Mouse (Mus musculus) monocyte, adult 2 months (primary cell): ENCODE results near the gene Bud13.
"Not testable (repeated sequence)": the region's sequence is repeated elsewhere in the genome, so short reads cannot be mapped to it uniquely, and the experiment has no call there.

ENCODE experiments used
- DNase-seq, 2 experiments: peaks; one replicate each; pipeline ENCODE4 v3.0.0; 2022; ENCODE audit warnings: low spot score in 2 of 2, low read depth in 1 of 2

Bud13 gene

DNA sequence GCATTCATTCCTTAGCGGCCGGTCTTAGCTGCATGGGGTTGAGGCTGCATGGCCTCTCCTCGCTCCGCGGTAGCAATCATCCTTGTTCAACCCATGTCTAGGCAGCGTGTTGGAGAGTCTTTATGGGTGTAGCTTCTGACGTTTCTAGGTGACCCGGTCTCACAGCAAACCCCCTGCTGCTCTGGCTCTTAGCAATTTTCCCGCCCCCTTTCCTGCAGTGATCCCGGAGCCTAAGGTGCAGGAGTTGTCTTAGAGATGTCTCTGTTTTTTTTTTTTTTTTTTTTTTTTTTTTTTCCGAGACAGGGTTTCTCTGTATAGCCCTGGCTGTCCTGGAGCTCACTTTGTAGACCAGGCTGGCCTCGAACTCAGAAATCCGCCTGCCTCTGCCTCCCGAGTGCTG is 53.5 kb downstream of the Bud13 start:
- not testable (repeated sequence) for DNase-seq

GRCm38 (mm10) chr9:46337331-46337730 is 54.5 kb downstream of the Bud13 start:
- DNase-seq, result no peak

DNA sequence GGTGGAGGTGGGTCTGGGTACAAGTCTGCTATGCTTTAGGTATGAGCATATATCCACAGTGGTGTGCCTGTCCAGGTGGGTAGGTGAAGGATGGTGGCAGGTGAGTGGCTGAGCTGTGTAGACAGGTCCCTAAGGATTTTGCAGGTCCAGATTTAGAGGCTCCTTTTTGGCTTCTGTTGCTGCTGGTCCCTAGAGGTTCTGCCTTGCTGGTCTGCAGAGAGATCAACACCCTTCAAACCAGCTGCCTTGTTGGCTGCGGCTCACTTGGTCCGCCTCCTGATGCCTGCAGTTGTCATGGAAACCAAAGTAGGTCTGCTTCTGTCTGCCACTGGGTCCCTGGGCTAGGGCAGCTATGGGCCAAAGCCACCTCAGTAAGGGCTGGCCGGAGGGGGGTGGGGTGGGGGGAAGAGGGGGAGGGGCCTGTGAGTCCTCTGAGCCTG is 55.1 kb downstream of the Bud13 start:
- DNase-seq, result no peak

- no peak for DNase-seq
Observed at GRCm38 (mm10) chr9:46338384-46338783, 55.6 kb downstream of the Bud13 start.

DNA sequence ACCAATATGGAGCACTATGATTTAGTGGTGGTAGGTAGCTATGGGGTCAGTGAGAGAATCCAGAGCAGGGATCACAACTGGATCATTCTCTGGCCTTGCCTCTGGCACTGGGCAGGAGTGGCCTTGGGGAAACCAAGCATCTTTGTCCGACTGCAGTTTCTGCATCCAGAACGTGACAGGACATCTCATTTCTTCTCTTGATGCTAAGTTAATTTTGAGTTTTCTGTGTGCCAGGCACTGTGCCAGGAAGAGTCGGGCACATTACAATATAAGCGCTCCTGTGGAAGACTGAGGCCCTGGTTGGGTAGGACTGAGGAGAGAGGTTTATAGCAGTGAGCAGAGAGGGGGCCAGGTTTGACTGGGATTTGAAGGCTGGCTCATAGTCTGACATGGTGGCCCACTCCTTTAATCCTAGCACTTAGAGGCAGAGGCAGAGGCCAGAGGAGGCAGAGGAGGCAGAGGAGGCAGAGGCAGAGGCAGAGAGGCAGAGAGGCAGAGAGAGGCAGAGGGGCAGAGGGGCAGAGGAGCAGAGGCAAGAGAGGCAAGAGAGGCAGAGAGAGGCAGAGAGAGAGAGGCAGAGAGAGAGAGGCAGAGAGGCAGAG is 56.3 kb downstream of the Bud13 start:
- no peak for DNase-seq

- no peak for DNase-seq
Observed at GRCm38 (mm10) chr9:46345887-46346665, 63.3 kb downstream of the Bud13 start.
